Mouse (Mus musculus) thymus, postnatal 10 days (tissue): Measurements from ENCODE around the gene Zfand2a.

Source experiments
- DNase-seq, 2 experiments: peaks; one replicate each; pipeline ENCODE4 v3.0.0; 2021; ENCODE audit warnings: low spot score in 2 of 2

Gene Zfand2a

GRCm38 (mm10) chr5:139484185-139484814 lies at the start of gene Zfand2a:
Gene Zfand2a, minus strand, starts transcription at chr5:139484549.
- peak; percentile 98 to 99 for DNase-seq

GRCm38 (mm10) chr5:139528851-139529250 lies 44.5 kb upstream of the Zfand2a start:
- no peak for DNase-seq

GRCm38 (mm10) chr5:139521987-139522386 lies 37.6 kb upstream of the Zfand2a start:
- no peak for DNase-seq

- no peak for DNase-seq
Observed at GRCm38 (mm10) chr5:139520069-139520834, 35.9 kb upstream of the Zfand2a start.

GRCm38 (mm10) chr5:139516281-139516680 lies 31.9 kb upstream of the Zfand2a start:
- no peak for DNase-seq

- DNase-seq, result no peak
Observed at GRCm38 (mm10) chr5:139512201-139512600, 27.9 kb upstream of the Zfand2a start.

- peak in 1 of 2 experiments; percentile 16 for DNase-seq
Observed at GRCm38 (mm10) chr5:139510682-139511366, 26.5 kb upstream of the Zfand2a start.

- DNase-seq, result no peak
Observed at GRCm38 (mm10) chr5:139506207-139506606, 21.9 kb upstream of the Zfand2a start.

GRCm38 (mm10) chr5:139505073-139505606 lies 20.8 kb upstream of the Zfand2a start:
- peak; percentile 47 to 80 for DNase-seq

- DNase-seq, result no peak
Observed at GRCm38 (mm10) chr5:139502281-139502680, 17.9 kb upstream of the Zfand2a start.

- DNase-seq, result no peak
Observed at GRCm38 (mm10) chr5:139498791-139499190, 14.4 kb upstream of the Zfand2a start.

GRCm38 (mm10) chr5:139496939-139497338 lies 12.6 kb upstream of the Zfand2a start:
- no peak for DNase-seq

GRCm38 (mm10) chr5:139495019-139495669 lies 10.8 kb upstream of the Zfand2a start:
- DNase-seq, result no peak

GRCm38 (mm10) chr5:139493690-139494089 lies 9.3 kb upstream of the Zfand2a start:
- no peak for DNase-seq

GRCm38 (mm10) chr5:139491348-139491747 lies 7.0 kb upstream of the Zfand2a start:
- no peak for DNase-seq

GRCm38 (mm10) chr5:139490131-139490530 lies 5.8 kb upstream of the Zfand2a start:
- no peak for DNase-seq

- no peak for DNase-seq
Observed at GRCm38 (mm10) chr5:139483171-139483848, 1.0 kb downstream of the Zfand2a start.

- no peak for DNase-seq
Observed at GRCm38 (mm10) chr5:139480406-139480805, 3.9 kb downstream of the Zfand2a start.

- no peak for DNase-seq
Observed at GRCm38 (mm10) chr5:139479088-139479487, 5.3 kb downstream of the Zfand2a start.

- DNase-seq, result no peak
Observed at GRCm38 (mm10) chr5:139474741-139475140, 9.6 kb downstream of the Zfand2a start.

GRCm38 (mm10) chr5:139467998-139468397 lies 16.4 kb downstream of the Zfand2a start:
- DNase-seq, result no peak
